Mouse (Mus musculus) cerebellum, adult 2 months (tissue): Measurements from ENCODE around the gene Decr2. TPM values are rescaled to one million over a fixed set of nuclear protein-coding genes. Genes with fewer than 3 reads are reported as not detected.
A peak's percentile ranks its signal among the peaks of the same experiment; 100 is the strongest.

Experiments
- DNase-seq, 2 experiments: peaks; one replicate each; pipeline ENCODE4 v3.0.0; 2021
- H3K27ac ChIP-seq: fragments of 200-500 bp; 2 replicates; pipeline ENCODE4 v1.5.1; 2012; ENCODE audit warnings: low read length, control low read depth, inconsistent platforms; ENCODE audit not compliant: insufficient read depth
- H3K27me3 ChIP-seq: fragments of 200-500 bp; 2 replicates; pipeline ENCODE4 v1.6.1; 2012; ENCODE audit warnings: inconsistent platforms, mild to moderate bottlenecking, low read length, moderate library complexity; ENCODE audit not compliant: control insufficient read depth, insufficient read depth
- H3K4me1 ChIP-seq: fragments of 200-500 bp; 2 replicates; pipeline ENCODE4 v1.6.1; 2011; ENCODE audit warnings: low read length; ENCODE audit not compliant: control insufficient read depth, insufficient read depth
- H3K4me3 ChIP-seq: fragments of 200-500 bp; replicated peaks from 2 replicates; pipeline ENCODE3; 2011; ENCODE audit warnings: mild to moderate bottlenecking, low read depth, low read length, control low read depth; ENCODE audit not compliant: insufficient read depth
- CTCF ChIP-seq: fragments of 200-500 bp; IDR thresholded peaks from 2 replicates; pipeline ENCODE4 v1.5.1; 2011; ENCODE audit warnings: low read depth, mild to moderate bottlenecking, control low read depth, low read length, moderate library complexity, borderline replicate concordance; ENCODE audit not compliant: insufficient read depth
- POLR2A ChIP-seq: fragments of 200-500 bp; IDR thresholded peaks from 2 replicates; pipeline ENCODE4 v1.6.1; 2011; ENCODE audit warnings: low read length, control low read depth, borderline replicate concordance; ENCODE audit not compliant: insufficient read depth
- WGBS: fragments of 180-500 bp; shearing (Covaris S2); methylation state at CpG from one replicate; pipeline ENCODE4 v1.1.7; 2018; 5-methylcytosine and 5-hydroxymethylcytosine counted together
- polyA plus RNA-seq: library from polyadenylated mRNA; depleted of rRNA; stranded (reverse); fragments of >200 nt; gene quantifications from 2 replicates; pipeline ENCODE4 v1.2.3, GENCODE M21; 2012; rRNA removed

The Decr2 gene
- polyA plus RNA-seq, result 39.5 and 41.3 TPM in 2 replicates

GRCm38 (mm10) chr17:26089905-26090632 is at the start of gene Decr2:
TSS of gene Decr2 (minus strand) at chr17:26090337.
- DNase-seq, result peak; percentile 89 to 90
- TF ChIP-seq POLR2A, result peak; percentile 70; the same call in 1 of the 2 replicates
- peak; percentile 87 for TF ChIP-seq CTCF
- H3K27ac ChIP-seq, result peak within 1 kb of the TSS; percentile 83
- H3K4me1 ChIP-seq, result no peaks in the 10 kb centered on the region
- no peaks in the 10 kb centered on the region for H3K27me3 ChIP-seq
- whole genome bisulfite sequencing, result 2% methylated on average over 32 of the region's 32 CpGs
- H3K4me3 ChIP-seq, result peak within 1 kb of the TSS; percentile 89

GRCm38 (mm10) chr17:26138901-26139381 is 48.8 kb upstream of the Decr2 start:
- Histone ChIP-seq H3K4me3 (peak overlapping the region; percentile 59), H3K4me1 (peaks cover 5% of the 10 kb centered on the region), H3K27me3 (no peaks in the 10 kb centered on the region), H3K27ac (no peak overlapping the region; the same call in 1 of the 2 replicates)
- under 1% methylated on average over 52 of the region's 58 CpGs for WGBS
- no peak for DNase-seq
- TF ChIP-seq POLR2A (no peak), CTCF (no peak)

GRCm38 (mm10) chr17:26138239-26138836 is 48.2 kb upstream of the Decr2 start, which contains the start of gene Axin1:
TSS of gene Axin1 (plus strand) at chr17:26138688.
- WGBS, result under 1% methylated on average over 42 of the region's 42 CpGs
- H3K27me3 ChIP-seq, result no peaks in the 10 kb centered on the region
- TF ChIP-seq POLR2A (peak; percentile 42; the same call in 1 of the 2 replicates), CTCF (peak; percentile 46; the same call in 1 of the 2 replicates)
- peak; percentile 94 to 96 for DNase-seq
- H3K4me1 ChIP-seq, result peaks cover 5% of the 10 kb centered on the region
- H3K27ac ChIP-seq, result peak within 1 kb of the TSS; percentile 50
- peak within 1 kb of the TSS; percentile 59 for H3K4me3 ChIP-seq

- peaks cover 5% of the 10 kb centered on the region for H3K4me1 ChIP-seq
- 69% methylated on average over 2 of the region's 2 CpGs for WGBS
- DNase-seq, result no peak
These were observed 47.6 kb upstream of the Decr2 start for GRCm38 (mm10) chr17:26137751-26138130.

DNA sequence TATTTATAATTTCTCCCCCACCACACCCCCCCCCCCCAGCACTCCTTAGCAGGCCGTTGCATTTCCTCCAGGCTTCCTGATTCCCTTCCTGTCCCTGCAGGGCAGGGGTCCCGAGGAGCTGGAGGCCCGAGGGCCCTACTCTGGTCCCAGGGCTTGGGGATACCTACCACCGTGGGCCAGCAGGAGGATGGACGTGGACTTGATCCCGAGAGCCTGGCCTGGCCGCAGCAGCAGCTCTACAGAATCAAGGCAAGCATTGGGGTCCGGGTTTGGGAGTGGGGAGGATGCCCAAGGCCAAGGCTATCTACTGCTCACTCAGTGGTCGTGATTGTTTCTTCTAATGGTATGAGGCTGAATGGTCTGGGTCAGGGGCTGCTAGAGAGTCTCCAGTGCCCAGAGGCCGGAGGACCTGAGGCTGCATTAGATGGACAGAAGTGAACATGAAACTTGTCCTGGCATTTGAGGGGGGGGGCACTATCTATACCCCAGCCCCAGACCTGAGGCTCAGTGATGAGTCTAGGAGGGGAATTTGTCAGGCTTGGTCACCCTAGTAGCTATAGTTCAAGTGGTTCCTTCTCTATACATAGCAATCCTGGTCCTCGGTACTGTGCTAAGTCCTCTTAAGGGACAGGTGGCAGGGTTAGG is 47.1 kb upstream of the Decr2 start:
- TF ChIP-seq CTCF (no peak), POLR2A (no peak)
- 89% methylated on average over 11 of the region's 11 CpGs for WGBS

More at GRCm38 (mm10) chr17:26137751-26138130, 47.6 kb upstream of the Decr2 start:
- Histone ChIP-seq H3K4me3 (peak overlapping the region; percentile 59), H3K27ac (peak overlapping the region; percentile 50), H3K27me3 (no peaks in the 10 kb centered on the region)
- TF ChIP-seq POLR2A, result no peak
- TF ChIP-seq CTCF, result no peak

GRCm38 (mm10) chr17:26131856-26132853 is 42.0 kb upstream of the Decr2 start:
- WGBS, result 73% methylated on average over 18 of the region's 18 CpGs
- Histone ChIP-seq H3K4me1 (no peaks in the 10 kb centered on the region; the same call in 1 of the 2 replicates), H3K4me3 (no peak overlapping the region), H3K27me3 (no peaks in the 10 kb centered on the region), H3K27ac (no peak overlapping the region)
- TF ChIP-seq POLR2A (no peak), CTCF (no peak)
- no peak for DNase-seq

More for the DNA sequence above, 47.1 kb upstream of the Decr2 start:
- Histone ChIP-seq H3K4me3 (no peak overlapping the region), H3K27ac (no peak overlapping the region), H3K27me3 (no peaks in the 10 kb centered on the region), H3K4me1 (peaks cover 5% of the 10 kb centered on the region)
- no peak for DNase-seq

- H3K27me3 ChIP-seq, result no peaks in the 10 kb centered on the region
- H3K4me3 ChIP-seq, result no peak overlapping the region
- DNase-seq, result no peak
- TF ChIP-seq POLR2A (no peak), CTCF (no peak)
- WGBS, result 66% methylated on average over 18 of the region's 18 CpGs
- no peak overlapping the region for H3K27ac ChIP-seq
- H3K4me1 ChIP-seq, result no peaks in the 10 kb centered on the region; the same call in 1 of the 2 replicates
These were observed 41.1 kb upstream of the Decr2 start for GRCm38 (mm10) chr17:26131062-26131732.
